Mouse (Mus musculus): ENCODE data around the gene Srrm4. TPM values are rescaled to one million over a fixed set of nuclear protein-coding genes. Genes with fewer than 3 reads are reported as not detected.
A peak's percentile ranks its signal among the peaks of the same experiment; 100 is the strongest.

Srrm4 gene
- polyA plus RNA-seq, 1 experiment from 2014 or later = 1.4 TPM

DNA sequence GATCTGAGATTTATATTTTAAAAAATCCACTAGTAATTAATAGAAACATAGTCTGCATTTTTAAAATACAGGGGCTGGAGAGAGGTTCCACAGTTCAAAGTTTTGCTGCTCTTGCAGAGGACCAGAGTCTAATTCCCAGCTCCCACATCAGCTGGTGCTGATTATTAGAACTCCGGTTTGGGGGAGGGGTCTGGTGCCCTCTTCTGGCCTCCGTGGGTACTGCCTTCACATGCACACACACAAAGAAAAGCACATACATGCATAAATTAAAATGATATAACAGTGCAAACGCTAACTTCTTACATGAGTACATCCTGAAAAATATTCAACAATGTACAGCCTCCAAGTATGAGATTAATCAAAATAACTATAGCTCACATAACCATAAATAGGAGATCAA, 50.5 kb downstream of the Srrm4 start:
- DNase-seq (ENCODE audit: low spot score) (no peak), ATAC-seq (ENCODE audit: low read depth) (no peak)
- Histone ChIP-seq H3K4me2 (ENCODE audit: low read depth, low read length) (no peak overlapping the region), H3K9ac (ENCODE audit: low read depth, low read length) (no peak overlapping the region), H3K4me1 (ENCODE audit: control insufficient read depth, insufficient read depth, low read length) (no peaks in the 10 kb centered on the region), H3K9me3 (ENCODE audit: control insufficient read depth, low read length) (peaks cover 4% of the 10 kb centered on the region; the same call in 1 of the 2 replicates), H3K4me3 (ENCODE audit: low read depth, low read length) (no peak overlapping the region), H3K27ac (replicated peaks; ENCODE audit: low read depth, low read length) (no peak overlapping the region), H3K27me3 (replicated peaks; ENCODE audit: control insufficient read depth, insufficient read depth, low read length) (no peaks in the 10 kb centered on the region), H3K36me3 (ENCODE audit: control insufficient read depth, insufficient read depth, low read length) (no peaks in the 10 kb centered on the region)
- 80% methylated on average over 3 of the region's 3 CpGs for WGBS

DNA sequence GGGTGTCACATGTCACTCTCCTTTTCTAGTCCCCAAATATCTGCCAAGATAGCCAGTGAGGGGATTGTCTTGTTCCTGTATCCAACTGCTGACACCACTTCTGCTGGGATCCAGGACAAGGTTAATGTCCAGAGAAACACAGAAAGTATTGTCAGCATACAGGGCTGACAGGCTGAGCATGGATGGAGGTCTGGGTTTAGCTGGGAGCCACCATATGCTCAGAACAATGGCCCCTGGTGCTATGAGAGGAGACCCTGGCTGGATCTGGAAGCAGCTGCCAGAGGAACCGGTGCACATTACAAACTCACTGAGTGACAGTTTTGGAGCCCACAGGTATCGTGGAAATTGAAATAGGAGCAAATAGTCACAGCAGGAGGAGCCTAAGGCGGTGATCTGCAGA, 52.3 kb downstream of the Srrm4 start:
- no peaks in the 10 kb centered on the region for H3K36me3 ChIP-seq (ENCODE audit: control insufficient read depth, insufficient read depth, low read length)
- ATAC-seq (ENCODE audit: low read depth) (no peak), DNase-seq (ENCODE audit: low spot score) (no peak)
- no peaks in the 10 kb centered on the region for H3K4me1 ChIP-seq (ENCODE audit: control insufficient read depth, insufficient read depth, low read length)
- H3K9ac ChIP-seq (ENCODE audit: low read depth, low read length) = no peak overlapping the region
- WGBS = 56% methylated on average over 3 of the region's 3 CpGs
- no peak overlapping the region for H3K4me2 ChIP-seq (ENCODE audit: low read depth, low read length)
- H3K9me3 ChIP-seq (ENCODE audit: control insufficient read depth, low read length) = peaks cover 4% of the 10 kb centered on the region; the same call in 1 of the 2 replicates
- H3K4me3 ChIP-seq (ENCODE audit: low read depth, low read length) = no peak overlapping the region
- no peak overlapping the region for H3K27ac ChIP-seq (replicated peaks; ENCODE audit: low read depth, low read length)
- no peaks in the 10 kb centered on the region for H3K27me3 ChIP-seq (replicated peaks; ENCODE audit: control insufficient read depth, insufficient read depth, low read length)

DNA sequence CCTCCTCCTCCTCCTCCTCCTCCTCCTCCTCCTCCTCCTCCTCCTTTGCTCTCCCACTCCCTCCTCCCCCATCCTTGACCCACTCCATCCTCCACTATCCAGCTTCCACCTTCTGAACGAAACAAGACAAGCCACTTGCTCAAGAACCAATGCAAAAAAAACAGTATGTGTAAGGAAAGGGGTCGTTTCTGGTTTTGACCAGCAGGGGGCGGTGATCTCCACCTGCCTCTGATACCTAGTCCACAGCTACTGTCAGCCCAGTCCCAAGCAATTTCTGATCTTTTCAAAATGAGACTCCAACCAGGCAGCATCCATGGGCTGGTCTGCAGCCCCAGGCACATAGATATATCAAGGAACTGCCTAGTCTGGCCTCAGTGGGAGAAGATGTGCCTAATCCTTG, 53.1 kb downstream of the Srrm4 start:
- DNase-seq (ENCODE audit: low spot score) = no peak
- H3K27me3 ChIP-seq (replicated peaks; ENCODE audit: control insufficient read depth, insufficient read depth, low read length) = no peaks in the 10 kb centered on the region
- H3K9me3 ChIP-seq (ENCODE audit: control insufficient read depth, low read length) = peaks cover 4% of the 10 kb centered on the region; the same call in 1 of the 2 replicates
- H3K9ac ChIP-seq (ENCODE audit: low read depth, low read length) = no peak overlapping the region
- no peak overlapping the region for H3K4me2 ChIP-seq (ENCODE audit: low read depth, low read length)
- WGBS = 64% methylated on average over 3 of the region's 3 CpGs
- no peak overlapping the region for H3K4me3 ChIP-seq (ENCODE audit: low read depth, low read length)
- H3K36me3 ChIP-seq (ENCODE audit: control insufficient read depth, insufficient read depth, low read length) = no peaks in the 10 kb centered on the region
- H3K27ac ChIP-seq (replicated peaks; ENCODE audit: low read depth, low read length) = no peak overlapping the region
- no peaks in the 10 kb centered on the region for H3K4me1 ChIP-seq (ENCODE audit: control insufficient read depth, insufficient read depth, low read length)
- ATAC-seq (ENCODE audit: low read depth) = no peak

DNA sequence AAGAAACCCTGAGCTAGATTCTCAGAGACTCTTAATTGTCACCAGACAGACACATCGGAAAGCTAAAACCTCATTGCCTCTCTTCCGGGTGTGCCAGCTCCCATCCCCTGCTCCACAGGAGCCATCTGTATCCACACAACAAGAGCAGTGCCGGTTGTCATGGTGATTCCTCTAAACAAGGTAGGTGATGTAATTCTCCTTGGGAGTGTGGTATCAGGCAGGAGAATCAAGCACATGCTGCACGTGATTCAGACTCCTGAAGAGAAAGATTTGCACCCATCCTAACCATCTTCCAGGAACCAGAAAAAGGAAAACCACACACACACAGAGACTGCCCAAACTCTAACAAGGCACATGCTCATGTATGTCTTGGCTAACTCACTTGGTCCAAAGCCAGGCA, 65.3 kb downstream of the Srrm4 start:
- Histone ChIP-seq H3K27me3 (replicated peaks; ENCODE audit: control insufficient read depth, insufficient read depth, low read length) (no peaks in the 10 kb centered on the region), H3K27ac (replicated peaks; ENCODE audit: low read depth, low read length) (no peak overlapping the region), H3K9ac (ENCODE audit: low read depth, low read length) (no peak overlapping the region), H3K36me3 (ENCODE audit: control insufficient read depth, insufficient read depth, low read length) (no peaks in the 10 kb centered on the region), H3K4me1 (ENCODE audit: control insufficient read depth, insufficient read depth, low read length) (no peaks in the 10 kb centered on the region), H3K9me3 (ENCODE audit: control insufficient read depth, low read length) (no peaks in the 10 kb centered on the region), H3K4me2 (ENCODE audit: low read depth, low read length) (no peak overlapping the region), H3K4me3 (ENCODE audit: low read depth, low read length) (no peak overlapping the region)
- ATAC-seq (ENCODE audit: low read depth) = peak; percentile 82
- WGBS = 51% methylated on average over 4 of the region's 4 CpGs
- peak; percentile 59 for DNase-seq (ENCODE audit: low spot score)

DNA sequence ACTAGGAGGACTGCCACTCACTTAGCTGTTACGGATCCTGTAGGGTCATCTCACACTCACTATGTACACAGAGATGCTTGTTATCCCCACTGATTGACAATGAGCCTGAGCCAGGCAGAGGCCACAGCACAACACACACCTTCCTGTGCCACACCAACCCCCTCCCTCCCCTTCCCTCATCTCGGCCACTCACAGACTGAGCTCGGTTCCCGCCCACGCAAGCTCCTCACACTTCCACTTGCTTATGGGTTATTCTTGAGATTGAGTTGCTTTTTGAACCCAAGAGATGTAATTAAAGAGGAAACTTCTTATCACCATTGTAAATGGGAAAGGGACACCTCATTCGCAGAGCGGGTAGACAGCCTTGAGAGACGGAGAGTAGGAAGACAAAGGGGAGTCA, 66.3 kb downstream of the Srrm4 start:
- no peak overlapping the region for H3K4me3 ChIP-seq (ENCODE audit: low read depth, low read length)
- H3K4me2 ChIP-seq (ENCODE audit: low read depth, low read length) = no peak overlapping the region
- WGBS = 83% methylated on average over 8 of the region's 8 CpGs
- H3K9ac ChIP-seq (ENCODE audit: low read depth, low read length) = no peak overlapping the region
- H3K27me3 ChIP-seq (replicated peaks; ENCODE audit: control insufficient read depth, insufficient read depth, low read length) = no peaks in the 10 kb centered on the region
- ATAC-seq (ENCODE audit: low read depth) = no peak
- no peaks in the 10 kb centered on the region for H3K36me3 ChIP-seq (ENCODE audit: control insufficient read depth, insufficient read depth, low read length)
- no peak overlapping the region for H3K27ac ChIP-seq (replicated peaks; ENCODE audit: low read depth, low read length)
- H3K9me3 ChIP-seq (ENCODE audit: control insufficient read depth, low read length) = no peaks in the 10 kb centered on the region
- no peaks in the 10 kb centered on the region for H3K4me1 ChIP-seq (ENCODE audit: control insufficient read depth, insufficient read depth, low read length)
- DNase-seq (ENCODE audit: low spot score) = no peak

DNA sequence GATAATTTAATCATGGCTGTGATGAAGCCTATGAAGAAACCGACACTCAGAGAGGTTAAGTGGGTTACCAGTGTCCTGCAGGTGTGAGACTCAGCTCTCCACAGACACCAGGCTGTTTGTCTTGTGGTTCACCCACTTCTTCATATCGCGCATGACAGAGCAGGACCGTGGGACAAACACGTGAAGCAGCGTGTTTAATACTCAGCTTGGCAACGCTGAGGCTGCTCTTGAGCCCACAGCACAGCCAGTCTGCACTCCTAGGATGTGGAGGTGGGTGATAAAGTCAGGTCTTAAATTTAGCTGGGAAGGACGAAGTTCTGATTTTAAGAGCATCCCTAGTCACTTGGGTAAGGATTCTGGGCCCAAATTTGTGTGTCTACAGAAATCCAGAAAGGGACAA, 68.1 kb downstream of the Srrm4 start:
- no peak overlapping the region for H3K9ac ChIP-seq (ENCODE audit: low read depth, low read length)
- no peak overlapping the region for H3K27ac ChIP-seq (replicated peaks; ENCODE audit: low read depth, low read length)
- H3K4me3 ChIP-seq (ENCODE audit: low read depth, low read length) = no peak overlapping the region
- ATAC-seq (ENCODE audit: low read depth) (no peak), DNase-seq (ENCODE audit: low spot score) (no peak)
- no peaks in the 10 kb centered on the region for H3K36me3 ChIP-seq (ENCODE audit: control insufficient read depth, insufficient read depth, low read length)
- no peaks in the 10 kb centered on the region for H3K9me3 ChIP-seq (ENCODE audit: control insufficient read depth, low read length)
- H3K27me3 ChIP-seq (replicated peaks; ENCODE audit: control insufficient read depth, insufficient read depth, low read length) = no peaks in the 10 kb centered on the region
- 89% methylated on average over 8 of the region's 8 CpGs for WGBS
- H3K4me1 ChIP-seq (ENCODE audit: control insufficient read depth, insufficient read depth, low read length) = no peaks in the 10 kb centered on the region
- H3K4me2 ChIP-seq (ENCODE audit: low read depth, low read length) = no peak overlapping the region

DNA sequence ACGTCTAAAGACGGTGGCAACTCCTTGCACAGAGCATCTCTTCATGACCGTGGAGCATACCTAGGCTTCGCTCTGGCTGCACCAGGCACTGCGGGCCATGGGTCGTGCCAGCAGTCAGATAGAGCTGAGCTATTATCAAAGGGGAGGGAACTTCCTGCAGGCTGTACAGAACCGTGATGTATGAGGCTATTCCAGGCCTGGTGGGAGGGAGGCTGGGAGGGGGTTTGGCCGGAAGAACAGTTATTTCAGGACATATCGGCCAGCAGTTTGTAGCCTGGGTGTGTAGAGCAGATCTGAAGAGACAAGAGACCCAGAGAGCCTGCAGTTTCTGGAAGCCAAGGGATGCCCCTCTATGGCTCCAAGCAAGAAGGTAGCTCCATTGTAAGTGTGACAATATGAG, 68.5 kb downstream of the Srrm4 start:
- Histone ChIP-seq H3K4me1 (ENCODE audit: control insufficient read depth, insufficient read depth, low read length) (no peaks in the 10 kb centered on the region), H3K27me3 (replicated peaks; ENCODE audit: control insufficient read depth, insufficient read depth, low read length) (no peaks in the 10 kb centered on the region), H3K4me2 (ENCODE audit: low read depth, low read length) (no peak overlapping the region), H3K9me3 (ENCODE audit: control insufficient read depth, low read length) (no peaks in the 10 kb centered on the region), H3K4me3 (ENCODE audit: low read depth, low read length) (no peak overlapping the region), H3K36me3 (ENCODE audit: control insufficient read depth, insufficient read depth, low read length) (no peaks in the 10 kb centered on the region), H3K9ac (ENCODE audit: low read depth, low read length) (no peak overlapping the region), H3K27ac (replicated peaks; ENCODE audit: low read depth, low read length) (no peak overlapping the region)
- DNase-seq (ENCODE audit: low spot score) (no peak), ATAC-seq (ENCODE audit: low read depth) (no peak)
- 70% methylated on average over 9 of the region's 9 CpGs for WGBS

DNA sequence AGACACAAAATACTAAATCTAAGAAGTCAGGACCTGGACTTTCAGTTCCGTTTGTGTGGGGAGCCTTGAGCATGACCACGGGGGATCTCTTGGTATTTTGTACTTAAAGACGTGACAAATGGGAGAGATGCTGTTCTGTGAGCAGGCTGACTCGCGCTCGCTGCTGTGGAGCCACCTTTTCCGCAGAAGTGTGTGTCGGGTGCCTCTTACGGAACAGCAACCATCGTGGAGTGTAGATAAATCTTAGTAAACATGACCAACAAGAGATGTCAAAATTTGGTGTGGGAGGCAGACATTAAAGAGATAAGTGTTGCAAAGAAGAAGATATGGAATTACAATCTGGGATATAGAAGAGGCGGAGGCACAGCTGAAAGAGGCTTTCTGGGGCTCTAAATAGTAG, 69.3 kb downstream of the Srrm4 start:
- 81% methylated on average over 11 of the region's 11 CpGs for WGBS
- ATAC-seq (ENCODE audit: low read depth) (no peak), DNase-seq (ENCODE audit: low spot score) (no peak)
- H3K9me3 ChIP-seq (ENCODE audit: control insufficient read depth, low read length) = no peaks in the 10 kb centered on the region
- no peak overlapping the region for H3K4me2 ChIP-seq (ENCODE audit: low read depth, low read length)
- H3K27ac ChIP-seq (replicated peaks; ENCODE audit: low read depth, low read length) = no peak overlapping the region
- H3K9ac ChIP-seq (ENCODE audit: low read depth, low read length) = no peak overlapping the region
- H3K27me3 ChIP-seq (replicated peaks; ENCODE audit: control insufficient read depth, insufficient read depth, low read length) = no peaks in the 10 kb centered on the region
- H3K4me3 ChIP-seq (ENCODE audit: low read depth, low read length) = no peak overlapping the region
- H3K4me1 ChIP-seq (ENCODE audit: control insufficient read depth, insufficient read depth, low read length) = no peaks in the 10 kb centered on the region
- no peaks in the 10 kb centered on the region for H3K36me3 ChIP-seq (ENCODE audit: control insufficient read depth, insufficient read depth, low read length)

DNA sequence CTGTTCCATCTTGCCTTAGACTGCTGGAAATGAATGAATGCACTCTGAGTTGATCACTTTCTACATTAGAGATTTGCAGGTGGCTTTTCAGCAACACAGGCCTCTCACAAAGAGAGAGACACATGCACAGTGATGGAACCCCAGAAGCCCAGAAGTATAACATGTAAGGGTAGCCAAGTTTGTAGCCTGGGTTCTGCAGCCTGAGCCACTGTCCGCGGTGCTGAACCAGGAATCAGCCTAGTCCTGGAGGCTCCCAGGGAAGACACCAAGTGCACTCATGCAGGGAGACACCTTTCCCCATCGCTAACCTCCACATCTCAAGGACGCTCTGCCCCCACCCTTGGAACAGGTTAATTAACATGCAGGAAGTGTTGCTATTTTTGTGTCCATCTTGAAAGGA, 73.6 kb downstream of the Srrm4 start:
- DNase-seq (ENCODE audit: low spot score) = peak; percentile 41
- no peaks in the 10 kb centered on the region for H3K4me1 ChIP-seq (ENCODE audit: control insufficient read depth, insufficient read depth, low read length)
- H3K27me3 ChIP-seq (replicated peaks; ENCODE audit: control insufficient read depth, insufficient read depth, low read length) = no peaks in the 10 kb centered on the region
- no peak overlapping the region for H3K4me3 ChIP-seq (ENCODE audit: low read depth, low read length)
- no peak overlapping the region for H3K4me2 ChIP-seq (ENCODE audit: low read depth, low read length)
- no peak overlapping the region for H3K9ac ChIP-seq (ENCODE audit: low read depth, low read length)
- 18% methylated on average over 4 of the region's 4 CpGs for WGBS
- H3K9me3 ChIP-seq (ENCODE audit: control insufficient read depth, low read length) = no peaks in the 10 kb centered on the region
- no peaks in the 10 kb centered on the region for H3K36me3 ChIP-seq (ENCODE audit: control insufficient read depth, insufficient read depth, low read length)
- ATAC-seq (ENCODE audit: low read depth) = no peak
- H3K27ac ChIP-seq (replicated peaks; ENCODE audit: low read depth, low read length) = no peak overlapping the region

Data from embryonic facial prominence, embryonic 14.5 days (tissue).